Mouse (Mus musculus) CH12.LX (cell line): Measurements from ENCODE around the gene Ipo7.
A peak's percentile ranks its signal among the peaks of the same experiment; 100 is the strongest.

ENCODE experiments used
- CTCF ChIP-seq, 2 experiments: IDR thresholded peaks in 1 of 2; conservative IDR thresholded peaks in 1 of 2; 2 replicates each; pipeline ENCODE4 v1.5.1; 2011 to 2012; ENCODE audit warnings: low read depth in 2 of 2, low read length in 2 of 2, improper control_type of control experiment in 1 of 2, inconsistent platforms in 1 of 2, mild to moderate bottlenecking in 1 of 2, moderate library complexity in 1 of 2
- ETS1 ChIP-seq: conservative IDR thresholded peaks from 2 replicates; pipeline ENCODE4 v1.6.1; 2012; ENCODE audit warnings: low read depth, mild to moderate bottlenecking, inconsistent platforms, low read length, improper control_type of control experiment, moderate library complexity
- JUND ChIP-seq: conservative IDR thresholded peaks from 2 replicates; pipeline ENCODE4 v1.6.1; 2011; ENCODE audit warnings: low read depth, low read length, improper control_type of control experiment
- MEF2A ChIP-seq: IDR thresholded peaks from 2 replicates; pipeline ENCODE4 v1.6.1; 2014; ENCODE audit warnings: low read depth, mild to moderate bottlenecking, inconsistent platforms, low read length, improper control_type of control experiment, borderline replicate concordance
- MXI1 ChIP-seq: IDR thresholded peaks from 2 replicates; pipeline ENCODE4 v1.6.1; 2011; ENCODE audit warnings: mild to moderate bottlenecking, low read depth, low read length, improper control_type of control experiment
- NELFE ChIP-seq: IDR thresholded peaks from 2 replicates; pipeline ENCODE4 v1.6.1; 2011; ENCODE audit warnings: low read depth, low read length, improper control_type of control experiment
- POLR2A ChIP-seq: IDR thresholded peaks from 2 replicates; pipeline ENCODE4 v1.6.1; 2011; ENCODE audit warnings: low read depth, mild to moderate bottlenecking, improper control_type of control experiment, low read length
- RCOR1 ChIP-seq: conservative IDR thresholded peaks from 2 replicates; pipeline ENCODE4 v1.6.1; 2012; ENCODE audit warnings: low read depth, mild to moderate bottlenecking, inconsistent platforms, low read length, improper control_type of control experiment
- USF2 ChIP-seq: conservative IDR thresholded peaks from 2 replicates; pipeline ENCODE4 v1.6.1; 2011; ENCODE audit warnings: low read depth, low read length, improper control_type of control experiment
- ZC3H11A ChIP-seq: IDR thresholded peaks from 2 replicates; pipeline ENCODE4 v1.6.1; 2012; ENCODE audit warnings: low read depth, mild to moderate bottlenecking, inconsistent platforms, low read length, improper control_type of control experiment

- peak; percentile 99 for TF ChIP-seq POLR2A
- peak; percentile 76 for TF ChIP-seq USF2
- no peak for TF ChIP-seq CTCF (conservative IDR thresholded peaks at IDR 0.05 in 1 of 2, IDR thresholded peaks at IDR 0.05 in 1 of 2; ENCODE audit: low read depth in 2 of 2, low read length in 2 of 2)
- no peak for TF ChIP-seq MEF2A
- TF ChIP-seq MXI1, result peak; percentile 99
- TF ChIP-seq JUND, result no peak
- peak; percentile 98 for TF ChIP-seq NELFE
- no peak for TF ChIP-seq ETS1
- no peak for TF ChIP-seq ZC3H11A
- TF ChIP-seq RCOR1, result no peak
Measured at GRCm38 (mm10) chr7:110018117-110018630, at the start of gene Ipo7.
